In the genomic region with DNA sequence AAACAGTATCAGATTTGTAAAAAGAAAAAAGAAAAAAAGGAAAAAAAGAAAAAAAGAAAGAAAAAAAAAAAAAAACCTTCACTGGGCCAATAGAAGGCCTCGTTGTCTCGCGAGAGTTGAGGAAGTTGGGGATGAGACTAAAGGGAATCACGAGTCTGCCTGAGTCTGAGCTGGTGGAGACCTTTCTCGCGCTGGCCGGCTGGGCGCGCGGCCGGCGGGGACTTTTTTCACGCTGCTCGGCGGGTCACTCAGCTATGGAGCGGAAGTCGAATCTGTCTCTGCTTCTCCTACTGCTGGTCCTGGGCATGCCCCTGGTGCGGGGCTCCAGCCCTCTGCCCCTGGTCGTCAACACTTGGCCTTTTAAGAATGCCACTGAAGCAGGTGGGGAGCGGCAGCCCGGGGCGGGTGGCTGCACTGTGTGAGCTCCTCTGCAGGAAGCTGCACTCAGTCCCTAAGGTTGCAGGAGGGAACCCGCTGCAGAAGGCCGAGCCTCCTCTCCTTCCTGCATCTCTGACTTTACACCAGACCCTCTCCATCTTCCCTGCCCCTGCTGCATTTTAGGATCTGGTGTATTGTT, we compare ENCODE assay signal across 8 mouse cellular contexts. TPM values are rescaled to one million over a fixed set of nuclear protein-coding genes. Genes with fewer than 3 reads are reported as not detected.
A peak's percentile ranks its signal among the peaks of the same experiment; 100 is the strongest.
DNase-seq lines count a peak whose midpoint lies in the region; ATAC-seq and TF ChIP-seq lines count a peak whose summit lies in the region.

Gene Aga, plus strand, starts transcription at position 177 of the 577 bp plus-strand sequence.

- H3K27me3 ChIP-seq in forebrain, embryonic 15.5 days: no peaks in the 10 kb centered on the region

- no peak for TF ChIP-seq CTCF in lung, adult 2 months (IDR thresholded peaks at IDR 0.05; ENCODE audit: insufficient read depth, low read length)

- H3K36me3 ChIP-seq in ES-E14 (ENCODE audit: control insufficient read depth, insufficient read depth, low read length, poor library complexity, severe bottlenecking): no peaks in the 10 kb centered on the region
- no peaks in the 10 kb centered on the region for H3K36me3 ChIP-seq in forebrain, embryonic 15.5 days

- WGBS in forebrain, embryonic 15.5 days: under 1% methylated on average over 24 of the region's 24 CpGs
- under 1% methylated on average over 24 of the region's 24 CpGs for WGBS in lung, adult 2 months

- in situ Hi-C loops in ES-E14 (cut with MboI; ENCODE audit: low sequenced_read_pairs in 2 of 2, unreplicated experiment in 2 of 2): no loop called here

- TF ChIP-seq POLR2A in lung, adult 2 months (IDR thresholded peaks at IDR 0.05; ENCODE audit: borderline replicate concordance, extremely low read depth, low read depth, low read length): peak; percentile 65; the same call in 1 of the 2 replicates

- DNase-seq in ES-E14 (ENCODE audit: low read depth, low spot score): peak; percentile 73
- peak; percentile 80 for DNase-seq in cerebellum, adult 11-12 months
- peak; percentile 79 for DNase-seq in heart, postnatal 25 days (ENCODE audit: low spot score)
- peak; percentile 73 to 89 for DNase-seq in layer of hippocampus, adult 18-20 months (ENCODE audit: low spot score in 2 of 2)
- DNase-seq in lung, adult 2 months: peak; percentile 85
- DNase-seq in thymus, adult 18-20 months: peak; percentile 78 to 84

- peak; percentile 98 for ATAC-seq in forebrain, embryonic 15.5 days (replicated peaks)
- peak; percentile 97 for ATAC-seq in neutrophil, adult 5-6 weeks (ENCODE audit: extremely low read depth, insufficient number of reproducible peaks, low FRiP score, poor library complexity, severe bottlenecking)

- intact Hi-C loops in heart, postnatal 25 days (cut with DNase I): no loop called here

- peak within 1 kb of the TSS; percentile 73 for H3K9ac ChIP-seq in ES-E14 (ENCODE audit: insufficient read depth, low read depth, low read length, poor library complexity, severe bottlenecking)
- H3K9ac ChIP-seq in forebrain, embryonic 15.5 days (replicated peaks): peak within 1 kb of the TSS; percentile 69

- peak within 1 kb of the TSS; percentile 75 for H3K4me2 ChIP-seq in forebrain, embryonic 15.5 days (replicated peaks)

- no peaks in the 10 kb centered on the region for H3K9me3 ChIP-seq in ES-E14 (ENCODE audit: control insufficient read depth, insufficient read depth, low read depth, low read length)
- no peaks in the 10 kb centered on the region for H3K9me3 ChIP-seq in forebrain, embryonic 15.5 days

- no peak within 1 kb of the TSS for H3K27ac ChIP-seq in ES-E14 (ENCODE audit: insufficient read depth, low read depth, low read length, poor library complexity, severe bottlenecking)
- H3K27ac ChIP-seq in forebrain, embryonic 15.5 days (replicated peaks): peak within 1 kb of the TSS; percentile 56

- H3K4me3 ChIP-seq in ES-E14 (ENCODE audit: insufficient read depth in 1 of 2, low read depth in 1 of 2, low read length in 2 of 2, poor library complexity in 1 of 2, severe bottlenecking in 1 of 2): peak within 1 kb of the TSS; percentile 72 to 79
- peak within 1 kb of the TSS; percentile 57 for H3K4me3 ChIP-seq in forebrain, embryonic 15.5 days
- H3K4me3 ChIP-seq in lung, adult 2 months (replicated peaks; ENCODE audit: extremely low read depth, low read depth, low read length): peak within 1 kb of the TSS; percentile 100

- no peaks in the 10 kb centered on the region for H3K4me1 ChIP-seq in ES-E14 (ENCODE audit: control insufficient read depth in 2 of 2, insufficient read depth in 2 of 2, low read length in 2 of 2, poor library complexity in 1 of 2)
- peaks cover 6% of the 10 kb centered on the region for H3K4me1 ChIP-seq in forebrain, embryonic 15.5 days
- H3K4me1 ChIP-seq in lung, adult 2 months (ENCODE audit: control insufficient read depth, insufficient read depth, low read length): no peaks in the 10 kb centered on the region; the same call in 1 of the 2 replicates

TF ChIP-seq in ES-E14, 5 proteins besides CTCF, POLR2A, EP300 and RAD21:
- TF ChIP-seq MAFK (IDR thresholded peaks at IDR 0.05; ENCODE audit: insufficient read depth, low read depth, low read length) (no peak), ZC3H11A (IDR thresholded peaks at IDR 0.05; ENCODE audit: borderline replicate concordance, low read depth, low read length) (no peak), CHD2 (IDR thresholded peaks at IDR 0.05; ENCODE audit: low read depth, low read length) (peak; percentile 94), HCFC1 (IDR thresholded peaks at IDR 0.05; ENCODE audit: borderline replicate concordance, insufficient read depth, low read length) (no peak), ZNF384 (IDR thresholded peaks at IDR 0.05; ENCODE audit: low read depth, low read length) (peak; percentile 94)

RNA-seq across cellular contexts. Expression of gene Aga, which starts in this region (rescaled TPM):
- 26.5 and 28.9 TPM in 2 replicates for total RNA-seq in ES-E14 (2012; rRNA removed)
- 10.1 and 12.1 TPM in 2 replicates for polyA plus RNA-seq in forebrain, embryonic 15.5 days (2015; fragmentation: Nextera tagmentation; extraction: Ambion mirVana)
- total RNA-seq in heart, postnatal 25 days (2021): 10 to 100 TPM; 19.4 to 24.1 TPM
- total RNA-seq in layer of hippocampus, adult 18-20 months (2021): 1 to 10 TPM; 7.2 to 8.1 TPM
- polyA plus RNA-seq in lung, adult 2 months (2012; rRNA removed): 3.6 and 6.1 TPM in 2 replicates
- total RNA-seq in neutrophil, adult 5-6 weeks (2017): 10.6 and 15.3 TPM in 2 replicates
